ENCODE assay signal across 16 mouse cellular contexts in the genomic region with DNA sequence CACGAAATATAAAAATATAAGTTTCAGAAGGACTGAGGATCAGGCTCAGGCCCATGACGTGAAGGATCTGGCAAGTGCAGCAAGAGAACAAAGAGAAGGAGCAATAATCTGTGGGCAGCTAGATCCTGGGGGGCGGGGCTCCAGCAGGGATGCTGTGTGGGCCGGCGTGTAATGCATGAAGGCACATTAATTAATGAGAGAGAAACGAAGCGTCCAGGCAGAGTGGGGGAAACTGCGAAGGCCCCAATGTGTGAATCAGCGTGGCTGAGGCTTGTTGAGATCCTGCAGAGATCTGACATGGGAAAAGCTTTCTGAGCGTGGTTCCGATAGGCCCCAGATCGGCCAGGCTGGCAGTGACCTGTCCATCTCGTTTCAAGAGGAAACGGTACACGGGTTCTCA.
DNase-seq lines count a peak whose midpoint lies in the region; ATAC-seq and TF ChIP-seq lines count a peak whose summit lies in the region.
"Had no signal": no experiment of that assay in that cellular context is flagged by ENCODE, and none has a peak within 500 bp of the region (broad histone marks: within the 10 kb centered on the region; RNA-seq: fewer than 3 reads in every experiment).

No protein-coding gene starts in this region.

- H3K9ac ChIP-seq in forebrain, postnatal 0 days = no peak overlapping the region
- no peak overlapping the region for H3K9ac ChIP-seq in hindbrain, embryonic 15.5 days
- no peak overlapping the region for H3K9ac ChIP-seq in intestine, embryonic 16.5 days (ENCODE audit: low read depth, low read length)
- H3K9ac ChIP-seq: heart, embryonic 13.5 days had no signal

- 0 out of 2 replicates have a peak overlapping the region, but pooled peaks have one; percentile 8 for H3K27ac ChIP-seq in forebrain, embryonic 10.5 days
- no peak overlapping the region for H3K27ac ChIP-seq in forebrain, postnatal 0 days (ENCODE audit: low read depth, low read length)
- H3K27ac ChIP-seq in hindbrain, embryonic 15.5 days (replicated peaks) = 0 out of 2 replicates have a peak overlapping the region, but pooled peaks have one; percentile 25
- no peak overlapping the region for H3K27ac ChIP-seq in intestine, embryonic 16.5 days (ENCODE audit: low read length)
- H3K27ac ChIP-seq: heart, embryonic 13.5 days; left cerebral cortex, adult 2 months; macrophage had no signal

- peaks cover 6% of the 10 kb centered on the region; the same call in 1 of the 2 replicates for H3K9me3 ChIP-seq in forebrain, embryonic 10.5 days
- no peaks in the 10 kb centered on the region for H3K9me3 ChIP-seq in forebrain, postnatal 0 days (ENCODE audit: low read length)
- no peaks in the 10 kb centered on the region for H3K9me3 ChIP-seq in hindbrain, embryonic 15.5 days
- no peaks in the 10 kb centered on the region for H3K9me3 ChIP-seq in intestine, embryonic 16.5 days (ENCODE audit: control insufficient read depth, low read length)

- peaks cover 4% of the 10 kb centered on the region; the same call in 1 of the 2 replicates for H3K4me1 ChIP-seq in forebrain, embryonic 10.5 days
- no peaks in the 10 kb centered on the region for H3K4me1 ChIP-seq in forebrain, postnatal 0 days (ENCODE audit: insufficient read depth)
- peaks cover 4% of the 10 kb centered on the region; the same call in 1 of the 2 replicates for H3K4me1 ChIP-seq in hindbrain, embryonic 15.5 days (replicated peaks)
- H3K4me1 ChIP-seq in intestine, embryonic 16.5 days (ENCODE audit: control insufficient read depth, insufficient read depth, low read length) = no peaks in the 10 kb centered on the region
- H3K4me1 ChIP-seq: heart, embryonic 13.5 days had no signal

- intact Hi-C loops in left cerebral cortex, postnatal 4 days (cut with DNase I) = no loop called here
- intact Hi-C loops in left cerebral cortex, postnatal 36 days (cut with DNase I) = no loop called here

- no peaks in the 10 kb centered on the region for H3K36me3 ChIP-seq in forebrain, embryonic 10.5 days (replicated peaks)
- H3K36me3 ChIP-seq in forebrain, postnatal 0 days (ENCODE audit: insufficient read depth) = no peaks in the 10 kb centered on the region
- no peaks in the 10 kb centered on the region for H3K36me3 ChIP-seq in hindbrain, embryonic 15.5 days
- no peaks in the 10 kb centered on the region for H3K36me3 ChIP-seq in intestine, embryonic 16.5 days (ENCODE audit: control insufficient read depth, insufficient read depth, low read length)
- H3K36me3 ChIP-seq: G1E had no signal

- no peak for DNase-seq in forebrain, embryonic 10.5 days (ENCODE audit: extremely low spot score, low spot score)
- no peak for DNase-seq in forebrain, postnatal 0 days
- peak; percentile 82 for DNase-seq in left cerebral cortex, postnatal 4 days
- DNase-seq in left cerebral cortex, postnatal 36 days (ENCODE audit: low spot score in 2 of 2) = no peak
- DNase-seq in retina, embryonic 14.5 days (ENCODE audit: low spot score) = peak; percentile 82
- no peak for DNase-seq in spleen, postnatal 4 days (ENCODE audit: low spot score in 2 of 2)
- DNase-seq: B cell, adult 2 months; right cerebral cortex, postnatal 14 days; thymus, postnatal 14 days had no signal

- no peak for TF ChIP-seq CTCF in forebrain, postnatal 0 days (IDR thresholded peaks at IDR 0.05; ENCODE audit: low read depth)

- ATAC-seq in forebrain, postnatal 0 days = no peak
- ATAC-seq in hindbrain, embryonic 15.5 days (ENCODE audit: low FRiP score, low read depth) = peak; percentile 61; the same call in 1 of the 2 replicates
- no peak for ATAC-seq in intestine, embryonic 16.5 days
- ATAC-seq: activated CD4-positive, CD25-positive, alpha-beta regulatory T cell, adult 4 months had no signal

- H3K4me3 ChIP-seq in forebrain, embryonic 10.5 days = no peak overlapping the region
- H3K4me3 ChIP-seq in forebrain, postnatal 0 days (ENCODE audit: low read depth, low read length) = no peak overlapping the region
- no peak overlapping the region for H3K4me3 ChIP-seq in hindbrain, embryonic 15.5 days
- no peak overlapping the region for H3K4me3 ChIP-seq in intestine, embryonic 16.5 days (ENCODE audit: low read length)
- H3K4me3 ChIP-seq: heart, embryonic 13.5 days; left cerebral cortex, adult 2 months had no signal

- H3K4me2 ChIP-seq in forebrain, postnatal 0 days (ENCODE audit: low read depth) = no peak overlapping the region
- no peak overlapping the region for H3K4me2 ChIP-seq in hindbrain, embryonic 15.5 days
- no peak overlapping the region for H3K4me2 ChIP-seq in intestine, embryonic 16.5 days (ENCODE audit: low read depth, low read length)
- H3K4me2 ChIP-seq: heart, embryonic 13.5 days had no signal

- H3K27me3 ChIP-seq in forebrain, embryonic 10.5 days (ENCODE audit: poor library complexity, severe bottlenecking) = no peaks in the 10 kb centered on the region
- no peaks in the 10 kb centered on the region for H3K27me3 ChIP-seq in forebrain, postnatal 0 days (ENCODE audit: insufficient read depth, low read length)
- H3K27me3 ChIP-seq in hindbrain, embryonic 15.5 days = no peaks in the 10 kb centered on the region
- no peaks in the 10 kb centered on the region for H3K27me3 ChIP-seq in intestine, embryonic 16.5 days (replicated peaks; ENCODE audit: control insufficient read depth, insufficient read depth, low read length)
- H3K27me3 ChIP-seq: heart, embryonic 13.5 days had no signal

- WGBS in forebrain, embryonic 10.5 days = 73% methylated on average over 15 of the region's 15 CpGs
- 51% methylated on average over 15 of the region's 15 CpGs for WGBS in forebrain, postnatal 0 days
- WGBS in hindbrain, embryonic 15.5 days = 47% methylated on average over 15 of the region's 15 CpGs
- WGBS in intestine, embryonic 16.5 days = 80% methylated on average over 15 of the region's 15 CpGs

Comparison
In these comparisons a context has a peak if more than half of its experiments do, and no peak if none do; other contexts are left out.
1. DNase-seq: peak in left cerebral cortex, postnatal 4 days (single experiment) and retina, embryonic 14.5 days (single experiment); none in forebrain, embryonic 10.5 days (single experiment), forebrain, postnatal 0 days (single experiment), left cerebral cortex, postnatal 36 days (0 of 2) and spleen, postnatal 4 days (0 of 2).
2. H3K27ac ChIP-seq: peak in forebrain, embryonic 10.5 days (single experiment) and hindbrain, embryonic 15.5 days (single experiment); none in forebrain, postnatal 0 days (single experiment) and intestine, embryonic 16.5 days (single experiment).